Mouse (Mus musculus) heart, embryonic 11.5 days (tissue): ENCODE results near the gene Ccz1. TPM values are rescaled to one million over a fixed set of nuclear protein-coding genes. Genes with fewer than 3 reads are reported as not detected.

Source experiments
- ATAC-seq: fragments of 200-750 bp; cut with Nextera tagmentation; replicated peaks from 2 replicates; pipeline ENCODE4 v1.8.0; 2017; ENCODE audit warnings: moderate library complexity; ENCODE audit not compliant: insufficient number of reproducible peaks, low FRiP score, low TSS enrichment
- H3K27ac ChIP-seq: fragments of 300-500 bp; sonication (generic); 2 replicates; pipeline ENCODE4 v1.5.1; 2014; ENCODE audit warnings: mild to moderate bottlenecking, low read depth, low read length
- H3K27me3 ChIP-seq: fragments of 300-500 bp; sonication (generic); 2 replicates; pipeline ENCODE4 v1.6.1; 2014; ENCODE audit warnings: mild to moderate bottlenecking, low read length, mixed read lengths; ENCODE audit not compliant: control insufficient read depth, insufficient read depth
- H3K36me3 ChIP-seq: fragments of 300-500 bp; sonication (generic); 2 replicates; pipeline ENCODE4 v1.6.1; 2014; ENCODE audit warnings: mild to moderate bottlenecking, low read length, moderate library complexity, mixed read lengths; ENCODE audit not compliant: control insufficient read depth, insufficient read depth
- H3K4me1 ChIP-seq: fragments of 300-500 bp; sonication (generic); 2 replicates; pipeline ENCODE4 v1.6.1; 2014; ENCODE audit warnings: low read length; ENCODE audit not compliant: control insufficient read depth, insufficient read depth
- H3K4me2 ChIP-seq: fragments of 300-500 bp; sonication (generic); 2 replicates; pipeline ENCODE4 v1.6.1; 2014; ENCODE audit warnings: mild to moderate bottlenecking, moderate library complexity
- H3K4me3 ChIP-seq: fragments of 300-500 bp; sonication (generic); 2 replicates; pipeline ENCODE4 v1.5.1; 2014; ENCODE audit warnings: low read depth, low read length
- H3K9ac ChIP-seq: fragments of 300-500 bp; sonication (generic); 2 replicates; pipeline ENCODE4 v1.6.1; 2014; ENCODE audit warnings: mild to moderate bottlenecking, low read depth, low read length, moderate library complexity
- H3K9me3 ChIP-seq: fragments of 300-500 bp; sonication (generic); replicated peaks from 2 replicates; pipeline ENCODE4 v1.6.1; 2016; ENCODE audit warnings: low read length; ENCODE audit not compliant: control insufficient read depth
- WGBS: fragments of 180-500 bp; shearing (Covaris S2); extraction: QIAGEN DNeasy Blood & Tissue Kit; methylation state at CpG from one replicate; pipeline ENCODE4 v1.1.7; 2014; ENCODE audit not compliant: insufficient replicate concordance; 5-methylcytosine and 5-hydroxymethylcytosine counted together
- polyA plus RNA-seq: library from polyadenylated mRNA; unstranded; fragments of >200 nt; fragmentation: Nextera tagmentation; extraction: Ambion mirVana; gene quantifications from 2 replicates; pipeline ENCODE4 v1.2.1, GENCODE M21; 2014

Gene Ccz1
- polyA plus RNA-seq, 1 experiment from 2014 or later = 67.2 TPM

- 0 out of 2 replicates have a peak, but pooled peaks cover 4% of the 10 kb centered on the region for H3K4me1 ChIP-seq
- H3K36me3 ChIP-seq = no peaks in the 10 kb centered on the region
- no peak overlapping the region for H3K4me2 ChIP-seq
- no peak overlapping the region for H3K9ac ChIP-seq
- peak; percentile 69; the same call in 1 of the 2 replicates for ATAC-seq
- H3K27ac ChIP-seq = no peak overlapping the region
- no peak overlapping the region for H3K4me3 ChIP-seq
- H3K27me3 ChIP-seq = no peaks in the 10 kb centered on the region
- no peaks in the 10 kb centered on the region for H3K9me3 ChIP-seq
- 47% methylated on average over 4 of the region's 4 CpGs for WGBS
Measured at GRCm38 (mm10) chr5:143974931-143975630, 39.6 kb downstream of the Ccz1 start.

GRCm38 (mm10) chr5:143972628-143973027, 42.0 kb downstream of the Ccz1 start:
- no peaks in the 10 kb centered on the region for H3K36me3 ChIP-seq
- H3K4me1 ChIP-seq = 0 out of 2 replicates have a peak, but pooled peaks cover 4% of the 10 kb centered on the region
- ATAC-seq = no peak
- no peak overlapping the region for H3K4me2 ChIP-seq
- H3K27me3 ChIP-seq = no peaks in the 10 kb centered on the region
- no peak overlapping the region for H3K4me3 ChIP-seq
- WGBS = 14% methylated on average over 3 of the region's 3 CpGs
- H3K9ac ChIP-seq = no peak overlapping the region
- no peak overlapping the region for H3K27ac ChIP-seq
- no peaks in the 10 kb centered on the region for H3K9me3 ChIP-seq

- no peak for ATAC-seq
- Histone ChIP-seq H3K4me1 (no peaks in the 10 kb centered on the region), H3K9ac (no peak overlapping the region), H3K36me3 (no peaks in the 10 kb centered on the region), H3K27ac (no peak overlapping the region), H3K4me2 (no peak overlapping the region), H3K4me3 (no peak overlapping the region), H3K27me3 (no peaks in the 10 kb centered on the region), H3K9me3 (no peaks in the 10 kb centered on the region)
- 79% methylated on average over 12 of the region's 12 CpGs for WGBS
Measured at GRCm38 (mm10) chr5:143966671-143967070, 48.0 kb downstream of the Ccz1 start.

GRCm38 (mm10) chr5:143965586-143966345, 48.9 kb downstream of the Ccz1 start:
- Histone ChIP-seq H3K4me2 (no peak overlapping the region), H3K4me1 (no peaks in the 10 kb centered on the region), H3K36me3 (no peaks in the 10 kb centered on the region), H3K9me3 (no peaks in the 10 kb centered on the region), H3K27ac (no peak overlapping the region), H3K27me3 (no peaks in the 10 kb centered on the region), H3K4me3 (no peak overlapping the region), H3K9ac (no peak overlapping the region)
- no peak for ATAC-seq
- WGBS = 81% methylated on average over 12 of the region's 12 CpGs

- no peak for ATAC-seq
- Histone ChIP-seq H3K4me2 (no peak overlapping the region), H3K9ac (no peak overlapping the region), H3K27ac (no peak overlapping the region), H3K4me3 (no peak overlapping the region), H3K9me3 (no peaks in the 10 kb centered on the region), H3K4me1 (no peaks in the 10 kb centered on the region), H3K27me3 (no peaks in the 10 kb centered on the region), H3K36me3 (no peaks in the 10 kb centered on the region)
- WGBS = 81% methylated on average over 8 of the region's 8 CpGs
Measured at GRCm38 (mm10) chr5:143961176-143961575, 53.5 kb downstream of the Ccz1 start.

GRCm38 (mm10) chr5:143959551-143959950, 55.1 kb downstream of the Ccz1 start:
- H3K4me1 ChIP-seq = no peaks in the 10 kb centered on the region
- no peak overlapping the region for H3K9ac ChIP-seq
- H3K4me3 ChIP-seq = no peak overlapping the region
- ATAC-seq = no peak
- no peak overlapping the region for H3K27ac ChIP-seq
- no peaks in the 10 kb centered on the region for H3K36me3 ChIP-seq
- H3K9me3 ChIP-seq = no peaks in the 10 kb centered on the region
- no peak overlapping the region for H3K4me2 ChIP-seq
- WGBS = 86% methylated on average over 11 of the region's 11 CpGs
- no peaks in the 10 kb centered on the region for H3K27me3 ChIP-seq

GRCm38 (mm10) chr5:143957101-143957500, 57.6 kb downstream of the Ccz1 start:
- Histone ChIP-seq H3K9me3 (no peaks in the 10 kb centered on the region), H3K4me2 (no peak overlapping the region), H3K4me1 (no peaks in the 10 kb centered on the region), H3K4me3 (no peak overlapping the region), H3K9ac (no peak overlapping the region), H3K27me3 (no peaks in the 10 kb centered on the region), H3K27ac (no peak overlapping the region), H3K36me3 (no peaks in the 10 kb centered on the region)
- ATAC-seq = no peak
- 81% methylated on average over 6 of the region's 6 CpGs for WGBS

- Histone ChIP-seq H3K36me3 (no peaks in the 10 kb centered on the region), H3K9me3 (no peaks in the 10 kb centered on the region), H3K4me2 (no peak overlapping the region), H3K9ac (no peak overlapping the region), H3K4me1 (no peaks in the 10 kb centered on the region), H3K27me3 (no peaks in the 10 kb centered on the region), H3K27ac (no peak overlapping the region), H3K4me3 (no peak overlapping the region)
- 40% methylated on average over 5 of the region's 5 CpGs for WGBS
- no peak for ATAC-seq
Measured at GRCm38 (mm10) chr5:143950016-143950415, 64.7 kb downstream of the Ccz1 start.
